Mouse (Mus musculus) left cerebral cortex, adult 18-20 months (tissue): ENCODE measurements around the gene Usp17ld. TPM values are rescaled to one million over a fixed set of nuclear protein-coding genes. Genes with fewer than 3 reads are reported as not detected.
"Not testable (repeated sequence)": the region's sequence is repeated elsewhere in the genome, so short reads cannot be mapped to it uniquely, and the experiment has no call there.

Experiments
- DNase-seq, 2 experiments: peaks; one replicate each; pipeline ENCODE4 v3.0.0; 2021 to 2022; ENCODE audit warnings: low spot score in 2 of 2, mixed read lengths in 1 of 2
- long read RNA-seq, 2 experiments: library from polyadenylated mRNA; stranded (forward); transcript quantifications; one replicate each; pipeline ENCODE4 v2.0.0; 2021
- microRNA-seq, 2 experiments: library from miRNA; unstranded; fragments of <30 nt; microRNA quantifications; one replicate each; pipeline ENCODE4 v1.2.0; 2021
- total RNA-seq, 2 experiments: library from RNA; stranded (reverse); gene quantifications; 2 replicates each; pipeline ENCODE4 v1.2.3; 2021

The Usp17ld gene
- total RNA-seq = not detected
- long read RNA-seq, experiment 1 = 0 reads
- long read RNA-seq, experiment 2 = 0 reads

- DNase-seq = not testable (repeated sequence)
Measured at GRCm38 (mm10) chr7:103252405-103252804, at the start of gene Usp17ld. TSS of gene Usp17ld (minus strand) at chr7:103252505.

GRCm38 (mm10) chr7:103216696-103217095 lies 35.6 kb downstream of the Usp17ld start, which contains the start of gene Olfr594:
TSS of gene Olfr594 (plus strand) at chr7:103216996.
- no peak for DNase-seq

GRCm38 (mm10) chr7:103212050-103212449 lies 40.3 kb downstream of the Usp17ld start:
- DNase-seq = not testable (repeated sequence)

- no peak for DNase-seq
Measured at GRCm38 (mm10) chr7:103211562-103211961, 40.7 kb downstream of the Usp17ld start, which contains the start of gene Olfr593. TSS of gene Olfr593 (plus strand) at chr7:103211862.

Small RNA genes within 50 kb of the gene (microRNA-seq; reads per million reads assigned to microRNA genes)
- 0 reads per million in 2 experiments for gene Gm23550
- gene Gm25171 = 0 reads per million in 2 experiments

Other genes with a start within 250 kb of the Usp17ld start
- not detected for gene Olfr582, start 214.5 kb downstream of the Usp17ld start, total RNA-seq
- gene Olfr583, start 201.2 kb downstream of the Usp17ld start, total RNA-seq = not detected
- gene Olfr584, start 170.6 kb downstream of the Usp17ld start, total RNA-seq = not detected
- not detected for gene Olfr585, start 154.8 kb downstream of the Usp17ld start, total RNA-seq
- gene Olfr586, start 126.9 kb downstream of the Usp17ld start, total RNA-seq = not detected
- gene Olfr588-ps1, start 111.6 kb downstream of the Usp17ld start, total RNA-seq = not detected
- gene Olfr589, start 96.1 kb downstream of the Usp17ld start, total RNA-seq = not detected
- gene Olfr591, start 74.2 kb downstream of the Usp17ld start, total RNA-seq = not detected
- not detected for gene Olfr592, start 67.7 kb downstream of the Usp17ld start, total RNA-seq
- not detected for gene Olfr593, start 40.6 kb downstream of the Usp17ld start, total RNA-seq
- not detected for gene Olfr594, start 35.5 kb downstream of the Usp17ld start, total RNA-seq
- not detected for gene Olfr596, start 53.1 kb upstream of the Usp17ld start, total RNA-seq
- gene Olfr597, start 63.8 kb upstream of the Usp17ld start, total RNA-seq = not detected
- gene Olfr598, start 71.1 kb upstream of the Usp17ld start, total RNA-seq = not detected
- not detected for gene Olfr599, start 83.4 kb upstream of the Usp17ld start, total RNA-seq
- not detected for gene Olfr600, start 97.2 kb upstream of the Usp17ld start, total RNA-seq
- gene Olfr601, start 110.2 kb upstream of the Usp17ld start, total RNA-seq = not detected
- not detected for gene Olfr603, start 133.7 kb upstream of the Usp17ld start, total RNA-seq
- gene Usp17lc, start 162.6 kb upstream of the Usp17ld start, total RNA-seq = not detected
- not detected for gene Olfr605, start 192.9 kb upstream of the Usp17ld start, total RNA-seq
- not detected for gene Olfr606, start 196.5 kb upstream of the Usp17ld start, total RNA-seq
- not detected for gene Olfr607, start 211.6 kb upstream of the Usp17ld start, total RNA-seq
- gene Olfr608, start 217.4 kb upstream of the Usp17ld start, total RNA-seq = not detected
- not detected for gene Olfr609, start 245.6 kb upstream of the Usp17ld start, total RNA-seq